Mouse (Mus musculus): ENCODE data around the gene Glrp1.

DNA sequence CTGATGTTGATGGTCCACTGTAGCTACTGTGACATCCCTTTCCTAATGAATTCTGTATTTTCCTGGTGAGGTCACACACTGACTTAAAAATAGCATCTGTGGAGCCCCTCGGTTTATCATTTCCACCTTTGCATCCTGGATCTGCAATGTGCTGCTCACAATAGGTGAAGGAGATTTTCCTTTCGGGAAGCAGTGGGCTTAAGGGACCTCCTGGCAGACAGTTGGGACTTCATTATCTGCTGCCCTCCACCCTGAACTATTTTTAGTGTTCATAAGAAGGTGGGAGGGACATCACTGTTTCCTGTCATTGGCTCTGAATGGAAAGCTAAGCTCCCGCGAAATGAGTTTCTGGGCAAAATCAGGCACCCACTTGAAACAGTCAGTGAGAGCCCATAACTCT lies 20.9 kb downstream of the Glrp1 start:
- TF ChIP-seq CTCF (IDR thresholded peaks at IDR 0.05; ENCODE audit: control insufficient read depth, insufficient read depth, insufficient replicate concordance, low read depth, low read length): no peak
- no peak for TF ChIP-seq POLR2A (IDR thresholded peaks at IDR 0.05; ENCODE audit: control insufficient read depth, low read depth, low read length)

Data from testis, adult 2 months (tissue).